Comparison of ENCODE assay signal across 8 mouse cellular contexts in the genomic region with DNA sequence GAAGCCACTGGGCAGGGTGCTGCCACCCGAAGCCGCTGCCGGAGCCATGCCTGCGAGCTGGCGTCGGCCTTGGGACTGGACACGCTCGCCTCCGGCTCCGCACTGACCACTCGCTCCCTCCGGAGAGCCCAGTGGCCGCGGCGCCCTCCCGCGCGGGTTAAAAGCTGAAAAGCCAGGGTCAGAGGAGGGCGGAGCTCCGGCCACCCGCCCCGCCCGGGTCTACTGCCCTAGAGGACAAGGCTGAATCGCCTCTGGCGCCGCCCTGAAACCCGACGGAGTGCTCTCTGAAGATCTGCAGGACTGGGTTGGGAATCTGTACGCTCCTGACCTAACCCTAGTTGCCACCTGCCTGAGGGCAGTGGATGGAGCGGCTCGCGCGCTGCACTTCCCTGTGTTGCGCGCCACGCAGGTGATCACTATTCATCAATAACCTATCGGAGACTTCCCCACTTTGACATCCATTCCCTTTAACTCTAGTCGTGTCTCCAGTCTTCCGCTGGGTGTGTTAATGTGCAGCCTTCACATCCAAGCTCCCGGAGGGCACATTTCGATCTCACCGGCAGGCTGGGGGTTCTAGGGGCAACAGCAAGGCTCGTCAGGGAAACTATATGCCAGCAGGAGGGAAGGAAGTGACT. TPM values are rescaled to one million over a fixed set of nuclear protein-coding genes. Genes with fewer than 3 reads are reported as not detected.
DNase-seq lines count a peak whose midpoint lies in the region; ATAC-seq and TF ChIP-seq lines count a peak whose summit lies in the region.

A gene (minus strand): TSS at position 610 of the 635 bp plus-strand sequence.

- DNase-seq in ES-CJ7 (ENCODE audit: low read depth, low spot score): peak; percentile 11
- peak; percentile 19 for DNase-seq in cerebellum, adult 11-12 months
- no peak for DNase-seq in forebrain, postnatal 0 days
- DNase-seq in layer of hippocampus, postnatal 36 days: peak; percentile 32 to 36
- DNase-seq in lung, postnatal 0 days (ENCODE audit: low spot score): peak; percentile 73
- DNase-seq in right cerebral cortex, postnatal 14 days: peak; percentile 16
- no peak for DNase-seq in T-cell, adult 2 months (ENCODE audit: low spot score)

- H3K4me2 ChIP-seq in forebrain, postnatal 0 days (ENCODE audit: low read depth): peak within 1 kb of the TSS; percentile 64
- peak within 1 kb of the TSS; percentile 95 for H3K4me2 ChIP-seq in hindbrain, embryonic 15.5 days
- peak within 1 kb of the TSS; percentile 58 for H3K4me2 ChIP-seq in lung, postnatal 0 days (replicated peaks; ENCODE audit: low read depth, low read length)

- no peak; the same call in 1 of the 2 replicates for TF ChIP-seq CTCF in forebrain, postnatal 0 days (IDR thresholded peaks at IDR 0.05; ENCODE audit: low read depth)
- no peak for TF ChIP-seq CTCF in lung, postnatal 0 days (IDR thresholded peaks at IDR 0.05)

- peaks cover 32% of the 10 kb centered on the region for H3K27me3 ChIP-seq in forebrain, postnatal 0 days (ENCODE audit: insufficient read depth, low read length)
- H3K27me3 ChIP-seq in hindbrain, embryonic 15.5 days: peaks cover 45% of the 10 kb centered on the region
- peaks cover 15% of the 10 kb centered on the region; the same call in 1 of the 2 replicates for H3K27me3 ChIP-seq in lung, postnatal 0 days (replicated peaks; ENCODE audit: insufficient read depth, low read length)

- no peaks in the 10 kb centered on the region for H3K4me1 ChIP-seq in forebrain, postnatal 0 days (ENCODE audit: insufficient read depth)
- H3K4me1 ChIP-seq in hindbrain, embryonic 15.5 days (replicated peaks): peaks cover 14% of the 10 kb centered on the region
- H3K4me1 ChIP-seq in lung, postnatal 0 days (ENCODE audit: insufficient read depth, low read depth, low read length): peaks cover 3% of the 10 kb centered on the region; the same call in 1 of the 2 replicates

- no peak within 1 kb of the TSS for H3K27ac ChIP-seq in forebrain, postnatal 0 days (ENCODE audit: low read depth, low read length)
- H3K27ac ChIP-seq in hindbrain, embryonic 15.5 days (replicated peaks): no peak within 1 kb of the TSS
- peak within 1 kb of the TSS; percentile 76 for H3K27ac ChIP-seq in lung, postnatal 0 days (ENCODE audit: low read length)

- under 1% methylated on average over 42 of the region's 43 CpGs for WGBS in forebrain, postnatal 0 days
- WGBS in hindbrain, embryonic 15.5 days: under 1% methylated on average over 43 of the region's 43 CpGs
- 1% methylated on average over 43 of the region's 43 CpGs for WGBS in lung, postnatal 0 days

- no peak for TF ChIP-seq EP300 in lung, postnatal 0 days (IDR thresholded peaks at IDR 0.05)

- no peak within 1 kb of the TSS for H3K9ac ChIP-seq in forebrain, postnatal 0 days
- peak within 1 kb of the TSS; percentile 39 for H3K9ac ChIP-seq in hindbrain, embryonic 15.5 days
- H3K9ac ChIP-seq in lung, postnatal 0 days (replicated peaks; ENCODE audit: low read depth): peak within 1 kb of the TSS; percentile 34; the same call in 1 of the 2 replicates

- H3K9me3 ChIP-seq in forebrain, postnatal 0 days (ENCODE audit: low read length): no peaks in the 10 kb centered on the region
- H3K9me3 ChIP-seq in hindbrain, embryonic 15.5 days: no peaks in the 10 kb centered on the region
- H3K9me3 ChIP-seq in lung, postnatal 0 days (ENCODE audit: low read length): no peaks in the 10 kb centered on the region

- H3K36me3 ChIP-seq in forebrain, postnatal 0 days (ENCODE audit: insufficient read depth): no peaks in the 10 kb centered on the region
- no peaks in the 10 kb centered on the region for H3K36me3 ChIP-seq in hindbrain, embryonic 15.5 days
- H3K36me3 ChIP-seq in lung, postnatal 0 days (ENCODE audit: insufficient read depth, low read length): no peaks in the 10 kb centered on the region

- peak within 1 kb of the TSS; percentile 37 for H3K4me3 ChIP-seq in forebrain, postnatal 0 days (ENCODE audit: low read depth, low read length)
- peak within 1 kb of the TSS; percentile 47 for H3K4me3 ChIP-seq in hindbrain, embryonic 15.5 days
- H3K4me3 ChIP-seq in lung, postnatal 0 days (ENCODE audit: low read depth, low read length): peak within 1 kb of the TSS; percentile 39

- no peak for ATAC-seq in forebrain, postnatal 0 days
- ATAC-seq in hindbrain, embryonic 15.5 days (ENCODE audit: low FRiP score, low read depth): peak; percentile 45; the same call in 1 of the 2 replicates
- ATAC-seq in lung, postnatal 0 days: peak; percentile 82

RNA-seq across cellular contexts. Expression of the gene that starts here (rescaled TPM):
- 2.5 and 2.7 TPM in 2 replicates for total RNA-seq in forebrain, postnatal 0 days (2014; rRNA removed)
- 1.8 and 2.1 TPM in 2 replicates for polyA plus RNA-seq in forebrain, postnatal 0 days (2015; fragmentation: Nextera tagmentation; extraction: Ambion mirVana)
- polyA plus RNA-seq in hindbrain, embryonic 15.5 days (2015; fragmentation: Nextera tagmentation; extraction: Ambion mirVana): 2.9 and 4.8 TPM in 2 replicates
- 100 to 1,000 TPM; 148 to 160 TPM for total RNA-seq in layer of hippocampus, postnatal 36 days (2021)
- polyA plus RNA-seq in lung, postnatal 0 days (2015; fragmentation: Nextera tagmentation; extraction: Ambion mirVana): 49.5 and 49.8 TPM in 2 replicates

Comparison
In these comparisons a context has a peak if more than half of its experiments do, and no peak if none do; other contexts are left out.
1. RNA of the gene that starts here (total RNA-seq): 148 to 160 TPM in layer of hippocampus, postnatal 36 days; 2.5 to 2.7 TPM in forebrain, postnatal 0 days; every median in the first group is over 10 times any median in the second.
2. DNase-seq: peak in ES-CJ7 (single experiment), cerebellum, adult 11-12 months (single experiment), layer of hippocampus, postnatal 36 days (2 of 2), lung, postnatal 0 days (single experiment) and right cerebral cortex, postnatal 14 days (single experiment); none in forebrain, postnatal 0 days (single experiment) and T-cell, adult 2 months (single experiment).
3. Peak in every context shown above with its lines, with median percentiles within 50 percentile points of each other: H3K4me2 ChIP-seq and H3K4me3 ChIP-seq.